Mouse (Mus musculus): ENCODE measurements at regions not wholly inside any gene's neighbourhood (a gene's known extent, or its start where the extent isn't known, plus 50 kb on each side); places are given as distances from the start of the nearest gene placed in this dataset.

DNA sequence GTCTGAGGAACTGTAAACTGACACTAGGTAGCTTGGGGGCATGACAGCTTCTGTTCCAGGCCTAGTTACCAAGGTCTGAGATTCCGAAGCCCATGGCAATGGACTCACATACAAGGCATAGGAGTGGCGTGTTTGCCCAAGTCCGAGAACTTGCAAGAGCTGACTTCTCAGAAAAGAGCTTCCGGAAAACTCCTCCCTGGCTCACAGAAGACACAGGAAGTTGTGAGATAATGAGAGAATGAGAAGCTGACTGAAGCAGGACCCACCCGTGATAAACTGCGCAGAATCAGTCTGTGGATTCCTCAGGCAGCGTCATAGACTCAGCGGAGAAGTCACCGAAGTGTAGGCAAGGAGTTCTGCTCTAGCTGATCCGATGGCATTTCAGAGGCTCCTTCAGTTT lies 447.4 kb downstream of the Prr30 start:
- TF ChIP-seq ZC3H11A (IDR thresholded peaks at IDR 0.05; ENCODE audit: borderline replicate concordance, low read depth, low read length) (no peak), CHD2 (IDR thresholded peaks at IDR 0.05; ENCODE audit: low read depth, low read length) (no peak)

Measured in ES-E14 (cell line).